Mouse (Mus musculus) hindbrain, embryonic 14.5 days (tissue): ENCODE data around the gene Bphl. TPM values are rescaled to one million over a fixed set of nuclear protein-coding genes. Genes with fewer than 3 reads are reported as not detected.
A peak's percentile ranks its signal among the peaks of the same experiment; 100 is the strongest.
"Not testable (repeated sequence)": the region's sequence is repeated elsewhere in the genome, so short reads cannot be mapped to it uniquely, and the experiment has no call there.

Source experiments
- ATAC-seq: fragments of 200-750 bp; cut with Nextera tagmentation; 2 replicates; pipeline ENCODE4 v1.8.0; 2017; ENCODE audit warnings: moderate number of reproducible peaks, mild to moderate bottlenecking, moderate TSS enrichment, moderate library complexity; ENCODE audit not compliant: low FRiP score
- DNase-seq: peaks from one replicate; pipeline ENCODE4 v3.0.0-alpha.2; 2015; ENCODE audit warnings: low spot score
- H3K27ac ChIP-seq: fragments of 300-500 bp; sonication (generic); 2 replicates; pipeline ENCODE4 v1.5.1; 2014; ENCODE audit warnings: mild to moderate bottlenecking, moderate library complexity
- H3K27me3 ChIP-seq: fragments of 300-500 bp; sonication (generic); 2 replicates; pipeline ENCODE4 v1.6.1; 2014; ENCODE audit warnings: mild to moderate bottlenecking, low read length, mixed read lengths; ENCODE audit not compliant: control insufficient read depth, insufficient read depth
- H3K36me3 ChIP-seq: fragments of 300-500 bp; sonication (generic); replicated peaks from 2 replicates; pipeline ENCODE4 v1.6.1; 2014; ENCODE audit not compliant: control insufficient read depth, insufficient read depth
- H3K4me1 ChIP-seq: fragments of 300-500 bp; sonication (generic); replicated peaks from 2 replicates; pipeline ENCODE4 v1.6.1; 2014; ENCODE audit warnings: antibody characterized with exemption, low read length, mixed read lengths; ENCODE audit not compliant: control insufficient read depth, insufficient read depth
- H3K4me2 ChIP-seq: fragments of 300-500 bp; sonication (generic); replicated peaks from 2 replicates; pipeline ENCODE4 v1.6.1; 2014; ENCODE audit warnings: mild to moderate bottlenecking, moderate library complexity
- H3K4me3 ChIP-seq: fragments of 300-500 bp; sonication (generic); replicated peaks from 2 replicates; pipeline ENCODE4 v1.5.1; 2014; ENCODE audit warnings: mild to moderate bottlenecking, low read length
- H3K9ac ChIP-seq: fragments of 300-500 bp; sonication (generic); 2 replicates; pipeline ENCODE4 v1.6.1; 2014
- H3K9me3 ChIP-seq: fragments of 300-500 bp; sonication (generic); 2 replicates; pipeline ENCODE4 v1.6.1; 2016; ENCODE audit warnings: low read length; ENCODE audit not compliant: control insufficient read depth
- WGBS: fragments of 180-500 bp; shearing (Covaris S2); extraction: QIAGEN DNeasy Blood & Tissue Kit; methylation state at CpG from one replicate; pipeline ENCODE4 v1.1.7; 2014; 5-methylcytosine and 5-hydroxymethylcytosine counted together
- polyA plus RNA-seq: library from polyadenylated mRNA; unstranded; fragments of >200 nt; fragmentation: Nextera tagmentation; extraction: Ambion mirVana; gene quantifications from 2 replicates; pipeline ENCODE4 v1.2.1, GENCODE M21; 2014

Bphl gene
- polyA plus RNA-seq, 1 experiment from 2014 or later, result 42.8 TPM

GRCm38 (mm10) chr13:34066351-34066750, 29.0 kb downstream of the Bphl start:
- H3K36me3 ChIP-seq, result peaks cover 17% of the 10 kb centered on the region
- no peak overlapping the region for H3K27ac ChIP-seq
- H3K4me2 ChIP-seq, result no peak overlapping the region
- no peak overlapping the region for H3K9ac ChIP-seq
- ATAC-seq (no peak), DNase-seq (no peak)
- H3K4me1 ChIP-seq, result no peaks in the 10 kb centered on the region; the same call in 1 of the 2 replicates
- no peaks in the 10 kb centered on the region for H3K27me3 ChIP-seq
- WGBS, result 41% methylated on average over 1 of the region's 1 CpGs
- no peak overlapping the region for H3K4me3 ChIP-seq
- H3K9me3 ChIP-seq, result no peaks in the 10 kb centered on the region

DNA sequence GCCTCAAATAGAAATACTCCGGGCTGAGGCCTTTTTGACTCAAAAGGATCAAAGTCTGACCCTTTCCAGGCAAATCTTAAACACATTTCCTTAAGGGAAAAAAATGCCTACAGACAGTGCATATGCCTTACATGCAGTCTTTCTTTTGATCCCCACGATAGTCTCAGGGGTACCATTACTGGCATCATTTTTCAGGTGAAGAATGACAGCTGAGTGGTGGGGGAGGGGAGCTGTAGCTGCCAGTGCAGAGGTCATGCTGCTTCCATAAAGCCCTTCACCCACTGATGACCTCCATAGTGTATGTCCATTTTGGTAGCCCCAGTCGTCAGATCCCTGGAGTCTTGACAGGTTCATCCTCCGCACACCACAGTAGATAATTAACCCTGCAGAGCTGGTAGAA, 32.9 kb downstream of the Bphl start:
- Histone ChIP-seq H3K9me3 (no peaks in the 10 kb centered on the region), H3K9ac (no peak overlapping the region), H3K36me3 (peaks cover 26% of the 10 kb centered on the region), H3K27me3 (no peaks in the 10 kb centered on the region), H3K27ac (no peak overlapping the region), H3K4me1 (peaks cover 12% of the 10 kb centered on the region), H3K4me2 (no peak overlapping the region), H3K4me3 (no peak overlapping the region)
- ATAC-seq (no peak), DNase-seq (no peak)
- 61% methylated on average over 4 of the region's 4 CpGs for WGBS

DNA sequence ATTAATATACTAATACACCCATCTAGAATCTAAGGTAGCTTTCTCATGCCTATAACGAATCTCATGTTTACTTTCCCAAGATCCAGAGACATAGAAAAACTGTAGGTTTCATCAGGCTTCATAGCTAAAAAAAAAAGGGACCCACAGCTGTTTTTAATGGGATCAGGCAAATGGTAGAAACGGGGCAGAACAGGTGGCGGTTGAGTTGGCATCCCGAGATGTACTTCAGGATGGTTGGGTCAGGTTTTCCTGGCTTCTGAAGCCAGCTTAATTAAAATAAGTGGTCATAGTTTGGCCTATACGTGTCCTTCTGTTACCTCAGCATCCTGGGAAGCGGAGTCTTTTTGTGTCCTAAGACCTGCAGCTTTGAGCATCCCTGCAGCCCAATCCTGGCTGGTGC, 34.4 kb downstream of the Bphl start:
- H3K4me2 ChIP-seq, result no peak overlapping the region
- H3K4me3 ChIP-seq, result no peak overlapping the region
- peaks cover 23% of the 10 kb centered on the region for H3K4me1 ChIP-seq
- no peak for ATAC-seq
- WGBS, result 84% methylated on average over 6 of the region's 6 CpGs
- H3K9me3 ChIP-seq, result no peaks in the 10 kb centered on the region
- no peak overlapping the region for H3K27ac ChIP-seq
- peaks cover 38% of the 10 kb centered on the region for H3K36me3 ChIP-seq
- no peak overlapping the region for H3K9ac ChIP-seq
- no peaks in the 10 kb centered on the region for H3K27me3 ChIP-seq
- no peak for DNase-seq

DNA sequence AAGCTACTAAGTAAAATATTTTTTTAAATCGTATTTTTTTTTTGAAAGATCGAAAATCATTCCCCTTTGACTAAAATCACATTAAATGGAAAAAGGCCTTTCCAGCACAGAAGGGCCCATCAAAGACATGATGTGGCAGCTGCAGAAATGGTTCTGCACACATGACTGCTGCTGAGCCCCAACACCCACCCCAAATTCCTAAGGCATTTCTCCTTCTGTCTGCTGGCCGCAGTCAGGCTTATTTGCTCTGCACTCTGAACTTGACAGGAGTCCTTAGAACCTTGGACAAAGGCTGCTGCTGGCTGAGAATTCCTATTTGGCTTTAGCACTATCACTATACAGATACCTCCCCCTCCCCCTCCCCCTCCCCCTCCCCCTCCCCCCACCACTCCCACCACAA, 35.5 kb downstream of the Bphl start:
- H3K27me3 ChIP-seq, result no peaks in the 10 kb centered on the region
- H3K9me3 ChIP-seq, result no peaks in the 10 kb centered on the region
- DNase-seq (no peak), ATAC-seq (no peak)
- no peak overlapping the region for H3K27ac ChIP-seq
- no peak overlapping the region for H3K9ac ChIP-seq
- peaks cover 31% of the 10 kb centered on the region for H3K36me3 ChIP-seq
- 64% methylated on average over 3 of the region's 3 CpGs for WGBS
- H3K4me1 ChIP-seq, result peaks cover 23% of the 10 kb centered on the region
- H3K4me3 ChIP-seq, result no peak overlapping the region
- no peak overlapping the region for H3K4me2 ChIP-seq

DNA sequence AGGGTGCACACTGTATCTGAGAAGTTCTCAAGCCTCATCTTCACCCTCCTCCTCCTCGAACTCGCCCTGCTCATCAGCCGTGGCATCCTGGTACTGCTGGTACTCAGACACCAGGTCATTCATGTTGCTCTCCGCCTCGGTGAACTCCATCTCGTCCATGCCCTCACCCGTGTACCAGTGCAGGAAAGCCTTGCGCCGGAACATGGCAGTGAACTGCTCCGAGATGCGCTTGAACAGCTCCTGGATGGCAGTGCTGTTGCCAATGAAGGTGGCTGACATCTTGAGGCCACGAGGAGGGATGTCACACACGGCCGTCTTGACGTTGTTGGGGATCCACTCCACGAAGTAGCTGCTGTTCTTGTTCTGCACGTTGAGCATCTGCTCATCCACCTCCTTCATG, 37.0 kb downstream of the Bphl start:
- H3K4me3 ChIP-seq, ATAC-seq, H3K27me3 ChIP-seq, H3K9me3 ChIP-seq, H3K9ac ChIP-seq, H3K27ac ChIP-seq, DNase-seq: not testable (repeated sequence)
- Histone ChIP-seq H3K4me2 (0 out of 2 replicates have a peak overlapping the region, but pooled peaks have one; percentile 12), H3K4me1 (peaks cover 30% of the 10 kb centered on the region), H3K36me3 (peaks cover 26% of the 10 kb centered on the region)
- WGBS, result 89% methylated on average over 9 of the region's 17 CpGs

DNA sequence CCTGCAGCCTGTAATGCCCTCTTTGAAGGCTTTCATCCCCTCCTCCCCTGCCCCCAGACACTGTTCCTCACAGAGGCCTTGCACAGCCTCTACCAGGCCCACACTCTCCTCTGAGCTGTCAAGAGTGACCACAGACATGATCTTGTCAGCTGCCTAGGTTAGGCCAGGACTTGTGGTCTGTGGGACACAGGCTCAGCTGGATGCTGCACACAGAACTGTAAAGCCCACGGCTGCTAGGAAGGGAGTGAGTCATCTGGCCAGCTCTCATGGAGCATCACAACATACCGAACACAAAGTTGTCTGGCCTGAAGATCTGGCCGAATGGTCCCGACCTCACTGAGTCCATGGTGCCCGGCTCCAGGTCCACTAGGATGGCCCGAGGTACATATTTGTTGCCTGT, 38.5 kb downstream of the Bphl start:
- H3K36me3 ChIP-seq, result peaks cover 26% of the 10 kb centered on the region
- H3K9me3 ChIP-seq, ATAC-seq, H3K27me3 ChIP-seq, H3K27ac ChIP-seq, DNase-seq: not testable (repeated sequence)
- H3K4me2 ChIP-seq, result peak overlapping the region; percentile 58
- H3K9ac ChIP-seq, result peak overlapping the region; percentile 99
- 67% methylated on average over 6 of the region's 6 CpGs for WGBS
- peak overlapping the region; percentile 95 for H3K4me3 ChIP-seq
- H3K4me1 ChIP-seq, result peaks cover 30% of the 10 kb centered on the region

DNA sequence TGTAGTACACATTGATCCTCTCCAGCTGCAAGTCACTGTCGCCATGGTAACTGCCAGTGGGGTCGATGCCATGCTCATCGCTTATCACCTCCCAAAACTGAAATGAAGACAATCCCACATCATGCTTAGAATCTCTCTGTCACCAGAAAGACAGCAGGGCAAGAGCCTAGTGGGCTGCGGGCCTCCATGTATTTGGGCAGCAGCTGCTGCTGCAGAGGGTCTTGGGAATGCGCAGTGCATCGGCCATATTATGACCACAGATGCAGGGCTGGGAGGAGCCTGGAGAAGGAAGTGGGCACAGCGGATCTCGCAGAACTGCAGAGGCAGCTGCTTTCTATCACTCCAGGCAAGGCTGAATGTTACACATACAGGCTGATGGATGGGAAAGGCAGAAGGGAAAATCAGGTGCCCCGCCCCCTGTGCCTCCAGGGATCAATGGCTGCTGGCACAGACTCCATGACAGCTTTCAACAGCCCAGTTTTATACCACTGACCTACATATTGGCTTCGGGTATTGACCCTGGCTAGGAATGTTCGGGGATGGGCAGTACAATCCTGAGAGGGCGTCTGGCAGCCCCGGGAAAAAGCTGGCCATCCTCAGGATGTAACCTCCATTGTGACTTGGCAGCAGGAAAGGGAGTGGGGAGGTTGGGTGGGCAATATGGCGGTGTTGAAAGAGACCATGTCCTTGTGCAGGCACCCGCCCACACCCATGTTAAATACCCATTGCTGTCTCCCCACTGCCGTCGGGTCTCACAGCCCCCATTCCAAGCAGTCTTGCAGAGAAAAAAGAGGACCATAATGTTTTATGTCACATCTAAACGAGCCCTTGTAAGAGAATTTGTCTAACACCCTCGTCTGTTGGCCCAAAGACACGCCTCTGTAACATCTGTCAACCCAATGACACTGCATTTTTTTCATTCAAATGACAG, 39.4 kb downstream of the Bphl start:
- DNase-seq, result peak; percentile 71
- WGBS, result 17% methylated on average over 20 of the region's 20 CpGs
- peak overlapping the region; percentile 95 for H3K4me3 ChIP-seq
- no peaks in the 10 kb centered on the region for H3K27me3 ChIP-seq
- peak overlapping the region; percentile 96 for H3K27ac ChIP-seq
- no peaks in the 10 kb centered on the region for H3K9me3 ChIP-seq
- ATAC-seq, result peak; percentile 68
- peak overlapping the region; percentile 58 for H3K4me2 ChIP-seq
- peak overlapping the region; percentile 99 for H3K9ac ChIP-seq
- H3K36me3 ChIP-seq, result peaks cover 26% of the 10 kb centered on the region
- peaks cover 30% of the 10 kb centered on the region for H3K4me1 ChIP-seq

- Histone ChIP-seq H3K27ac (peak within 1 kb of the TSS; percentile 96), H3K9me3 (no peaks in the 10 kb centered on the region), H3K4me3 (peak within 1 kb of the TSS; percentile 95), H3K4me1 (peaks cover 30% of the 10 kb centered on the region), H3K9ac (peak within 1 kb of the TSS; percentile 99), H3K27me3 (no peaks in the 10 kb centered on the region), H3K36me3 (peaks cover 26% of the 10 kb centered on the region), H3K4me2 (peak within 1 kb of the TSS; percentile 58)
- 1% methylated on average over 45 of the region's 45 CpGs for WGBS
- DNase-seq (peak; percentile 91), ATAC-seq (peak; percentile 90)
Measured at GRCm38 (mm10) chr13:34077492-34078271, 40.3 kb downstream of the Bphl start, which contains the start of gene Tubb2a. TSS of gene Tubb2a (minus strand) at chr13:34078007.
